Mouse (Mus musculus): ENCODE data around the gene Ropn1. TPM values are rescaled to one million over a fixed set of nuclear protein-coding genes. Genes with fewer than 3 reads are reported as not detected.

Gene Ropn1
- total and polyA plus RNA-seq, 3 experiments, result 0.62 TPM; not detected in 2

DNA sequence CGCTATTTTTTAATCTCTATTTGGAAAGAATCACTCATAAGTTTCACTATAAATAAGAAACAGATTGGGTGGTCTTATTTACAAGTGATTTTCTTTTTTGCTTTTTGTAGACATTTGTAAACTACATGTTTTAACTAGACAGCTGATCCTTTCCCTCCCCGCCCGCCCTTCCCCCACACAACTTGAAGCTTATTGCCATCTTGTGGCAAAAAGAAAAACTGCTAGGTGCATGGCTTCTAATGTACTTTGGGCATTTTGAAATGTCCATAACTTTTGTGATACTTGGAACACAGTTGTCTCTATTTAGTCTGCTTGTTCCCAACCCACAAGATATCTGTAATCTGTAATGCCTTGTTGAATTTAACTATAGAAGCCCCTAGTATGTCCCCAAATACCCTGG, 61.8 kb downstream of the Ropn1 start:
- DNase-seq, result no peak
- intact Hi-C loops (cut with DNase I), result no loop called here
- no peaks in the 10 kb centered on the region for H3K79me2 ChIP-seq (replicated peaks; ENCODE audit: control insufficient read depth, insufficient read depth, low read length)
- H3K27me3 ChIP-seq (ENCODE audit: control insufficient read depth, insufficient read depth, low read length), result no peaks in the 10 kb centered on the region
- H3K27ac ChIP-seq, result no peak overlapping the region
- H3K4me1 ChIP-seq (ENCODE audit: control insufficient read depth, insufficient read depth, low read length), result peaks cover under 1% of the 10 kb centered on the region; the same call in 1 of the 2 replicates
- H3K36me3 ChIP-seq (ENCODE audit: control insufficient read depth, insufficient read depth, low read length), result no peaks in the 10 kb centered on the region
- WGBS, result 69% methylated on average over 3 of the region's 3 CpGs
- no peak overlapping the region for H3K4me3 ChIP-seq
- H3K9ac ChIP-seq (ENCODE audit: low read depth, low read length), result no peak overlapping the region
- no peak for TF ChIP-seq EP300 (IDR thresholded peaks at IDR 0.05; ENCODE audit: insufficient read depth, low read depth, low read length)
- TF ChIP-seq POLR2A (IDR thresholded peaks at IDR 0.05; ENCODE audit: insufficient read depth, low read depth, low read length), result no peak
- TF ChIP-seq CTCF (IDR thresholded peaks at IDR 0.05), result peak; percentile 72

DNA sequence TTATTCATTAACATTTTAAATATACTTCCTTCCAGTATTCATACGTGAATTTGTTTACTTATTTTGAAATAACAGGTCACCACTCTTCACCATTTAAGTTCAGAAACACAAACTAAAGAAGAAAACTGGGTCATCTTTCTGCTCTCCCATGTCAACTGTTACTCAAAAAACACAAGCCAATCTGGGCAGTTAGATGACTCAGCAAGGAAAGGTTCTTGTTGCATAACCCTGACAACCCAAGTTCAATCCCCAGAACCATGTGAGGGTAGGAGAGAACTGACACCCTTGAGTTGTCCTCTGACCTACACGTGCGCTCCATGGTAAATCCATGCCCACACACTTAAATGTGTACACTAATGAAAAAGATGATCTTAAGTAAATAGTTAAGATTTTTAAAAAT, 75.4 kb downstream of the Ropn1 start:
- no peak overlapping the region for H3K9ac ChIP-seq (ENCODE audit: low read depth, low read length)
- no peaks in the 10 kb centered on the region for H3K36me3 ChIP-seq (ENCODE audit: control insufficient read depth, insufficient read depth, low read length)
- no peak for DNase-seq
- no peak overlapping the region for H3K27ac ChIP-seq
- no peak overlapping the region for H3K4me3 ChIP-seq
- no peak for TF ChIP-seq POLR2A (IDR thresholded peaks at IDR 0.05; ENCODE audit: insufficient read depth, low read depth, low read length)
- TF ChIP-seq EP300 (IDR thresholded peaks at IDR 0.05; ENCODE audit: insufficient read depth, low read depth, low read length), result no peak
- TF ChIP-seq CTCF (IDR thresholded peaks at IDR 0.05), result no peak
- H3K4me1 ChIP-seq (ENCODE audit: control insufficient read depth, insufficient read depth, low read length), result no peaks in the 10 kb centered on the region
- H3K79me2 ChIP-seq (replicated peaks; ENCODE audit: control insufficient read depth, insufficient read depth, low read length), result no peaks in the 10 kb centered on the region
- H3K27me3 ChIP-seq (ENCODE audit: control insufficient read depth, insufficient read depth, low read length), result no peaks in the 10 kb centered on the region
- 95% methylated on average over 3 of the region's 3 CpGs for WGBS
- intact Hi-C loops (cut with DNase I), result no loop called here

Other genes with a start within 250 kb of the Ropn1 start
- gene Kalrn, start 76.4 kb upstream of the Ropn1 start, total RNA-seq (2021), result 10 to 100 TPM; 26.1 to 31.8 TPM
- gene Kalrn, start 76.4 kb upstream of the Ropn1 start, polyA plus RNA-seq (2012; rRNA removed), result 8.2 and 13.6 TPM in 2 replicates
- gene Ccdc14, start 40.7 kb downstream of the Ropn1 start, total RNA-seq (2021), result 1 to 10 TPM; 2.4 to 2.8 TPM
- 1.3 and 2.2 TPM in 2 replicates for gene Ccdc14, start 40.7 kb downstream of the Ropn1 start, polyA plus RNA-seq (2012; rRNA removed)
- 10 to 100 TPM; 32.9 to 42.3 TPM for gene Mylk, start 95.3 kb downstream of the Ropn1 start, total RNA-seq (2021)
- 23.1 and 28.3 TPM in 2 replicates for gene Mylk, start 95.3 kb downstream of the Ropn1 start, polyA plus RNA-seq (2012; rRNA removed)

Measured in heart, adult 2 months (tissue).